Mouse (Mus musculus) stomach, postnatal 0 days (tissue): ENCODE measurements around the gene Sspn. TPM values are rescaled to one million over a fixed set of nuclear protein-coding genes. Genes with fewer than 3 reads are reported as not detected.
A peak's percentile ranks its signal among the peaks of the same experiment; 100 is the strongest.

Experiments used
- ATAC-seq: fragments of 200-750 bp; cut with Nextera tagmentation; 2 replicates; pipeline ENCODE4 v1.8.0; 2017; ENCODE audit not compliant: low FRiP score, low TSS enrichment
- DNase-seq: peaks from one replicate; pipeline ENCODE4 v3.0.0-alpha.2; 2016; ENCODE audit warnings: low spot score
- H3K27ac ChIP-seq: fragments of 300-500 bp; sonication (generic); replicated peaks from 2 replicates; pipeline ENCODE4 v1.5.1; 2014; ENCODE audit warnings: mild to moderate bottlenecking, control low read depth
- H3K27me3 ChIP-seq: fragments of 300-500 bp; sonication (generic); 2 replicates; pipeline ENCODE4 v1.6.1; 2014; ENCODE audit warnings: low read length; ENCODE audit not compliant: control insufficient read depth, insufficient read depth
- H3K36me3 ChIP-seq: fragments of 300-500 bp; sonication (generic); 2 replicates; pipeline ENCODE4 v1.6.1; 2014; ENCODE audit warnings: low read length, mixed read lengths; ENCODE audit not compliant: control insufficient read depth, insufficient read depth
- H3K4me1 ChIP-seq: fragments of 300-500 bp; sonication (generic); replicated peaks from 2 replicates; pipeline ENCODE4 v1.6.1; 2014; ENCODE audit warnings: antibody characterized with exemption; ENCODE audit not compliant: control insufficient read depth, insufficient read depth
- H3K4me2 ChIP-seq: fragments of 300-500 bp; sonication (generic); replicated peaks from 2 replicates; pipeline ENCODE4 v1.6.1; 2014; ENCODE audit warnings: low read depth, mild to moderate bottlenecking, control low read depth, moderate library complexity
- H3K4me3 ChIP-seq: fragments of 300-500 bp; sonication (generic); 2 replicates; pipeline ENCODE4 v1.5.1; 2014; ENCODE audit warnings: low read depth, low read length, control low read depth
- H3K9ac ChIP-seq: fragments of 300-500 bp; sonication (generic); 2 replicates; pipeline ENCODE4 v1.6.1; 2014; ENCODE audit warnings: mild to moderate bottlenecking, low read length, control low read depth, mixed read lengths
- H3K9me3 ChIP-seq: fragments of 300-500 bp; sonication (generic); 2 replicates; pipeline ENCODE4 v1.6.1; 2016; ENCODE audit warnings: low read length; ENCODE audit not compliant: control insufficient read depth
- CTCF ChIP-seq: IDR thresholded peaks from 2 replicates; pipeline ENCODE4 v1.5.1; 2016; ENCODE audit warnings: antibody characterized with exemption, low read depth, mild to moderate bottlenecking, moderate library complexity
- EP300 ChIP-seq: optimal IDR thresholded peaks from 2 replicates; pipeline ENCODE3; 2016; ENCODE audit warnings: antibody characterized with exemption
- WGBS: fragments of 180-500 bp; shearing (Covaris S2); extraction: QIAGEN DNeasy Blood & Tissue Kit; methylation state at CpG from one replicate; pipeline ENCODE4 v1.1.7; 2014; 5-methylcytosine and 5-hydroxymethylcytosine counted together
- polyA plus RNA-seq: library from polyadenylated mRNA; unstranded; fragments of >200 nt; fragmentation: Nextera tagmentation; extraction: Ambion mirVana; gene quantifications from 2 replicates; pipeline ENCODE4 v1.2.1, GENCODE M21; 2015

Sspn gene
- polyA plus RNA-seq, 1 experiment from 2014 or later = 8.0 TPM

DNA sequence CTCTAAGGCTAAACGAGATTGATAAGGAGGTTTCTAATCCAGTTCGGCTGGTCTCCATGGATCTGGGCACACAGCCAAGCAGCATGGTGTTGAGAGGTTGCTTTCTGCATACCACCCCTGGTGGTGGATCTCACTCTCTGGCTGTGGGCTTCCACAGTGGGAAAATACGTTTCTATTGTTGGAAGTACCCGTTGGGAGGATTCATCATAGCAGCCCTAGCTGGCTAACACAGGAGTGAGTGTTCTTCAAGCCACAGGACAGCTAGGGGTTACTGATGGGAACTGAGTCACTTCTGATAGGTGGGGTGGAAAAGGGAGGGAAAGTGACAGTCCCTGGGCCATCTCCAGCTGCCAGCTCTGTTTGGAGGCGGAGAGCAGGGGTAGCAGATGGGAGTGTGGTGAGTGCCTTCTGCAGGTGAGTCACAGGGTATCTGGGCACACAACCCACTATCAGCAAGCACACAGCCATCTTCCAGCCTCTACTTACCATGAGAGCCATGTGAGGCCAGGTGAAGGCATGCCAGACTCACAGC is 77.1 kb downstream of the Sspn start:
- Histone ChIP-seq H3K9me3 (no peaks in the 10 kb centered on the region), H3K27ac (no peak overlapping the region), H3K27me3 (no peaks in the 10 kb centered on the region), H3K4me2 (no peak overlapping the region), H3K4me1 (peaks cover 3% of the 10 kb centered on the region; the same call in 1 of the 2 replicates), H3K9ac (no peak overlapping the region), H3K36me3 (no peaks in the 10 kb centered on the region), H3K4me3 (no peak overlapping the region)
- peak; percentile 41 for DNase-seq
- WGBS = 22% methylated on average over 5 of the region's 5 CpGs
- TF ChIP-seq EP300 (no peak), CTCF (peak; percentile 47)
- peak; percentile 21; the same call in 1 of the 2 replicates for ATAC-seq

DNA sequence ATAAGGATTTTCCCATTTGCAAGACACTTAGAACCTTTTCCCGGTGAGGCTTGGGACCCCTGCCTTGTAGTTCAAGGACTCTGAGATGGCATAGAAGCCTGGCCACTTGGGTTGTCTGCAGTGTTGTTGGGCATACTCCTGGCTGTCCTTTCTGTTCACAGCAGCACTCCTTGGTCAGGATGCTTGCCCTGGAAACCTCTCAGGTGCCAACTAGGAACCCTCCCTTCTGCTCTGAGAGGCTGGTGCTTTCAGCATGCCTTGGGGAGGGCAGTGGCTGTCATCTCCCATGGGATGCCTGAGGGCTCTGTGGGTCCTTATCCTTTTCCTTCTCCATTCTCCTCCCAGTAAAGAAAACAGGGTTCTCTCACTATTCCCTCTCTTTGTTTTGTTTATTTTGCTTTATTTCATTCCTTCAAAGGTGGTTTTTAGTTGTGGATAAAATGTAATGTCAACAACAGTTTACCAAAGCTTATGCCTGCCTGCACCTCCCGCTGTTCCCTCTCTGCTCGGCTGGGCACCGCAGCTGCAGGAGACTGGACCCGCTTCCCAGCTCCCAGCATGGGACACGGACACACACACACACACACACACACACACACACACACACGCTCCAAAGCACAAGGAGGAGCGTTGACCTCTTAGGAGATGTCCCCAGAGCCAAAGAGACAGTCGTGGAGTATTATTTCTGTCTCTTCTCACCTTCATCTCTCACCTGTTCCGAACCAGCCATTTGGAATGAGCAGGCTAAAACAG is 77.9 kb downstream of the Sspn start:
- no peak for DNase-seq
- no peak overlapping the region for H3K4me3 ChIP-seq
- no peak overlapping the region for H3K9ac ChIP-seq
- 87% methylated on average over 10 of the region's 10 CpGs for WGBS
- H3K27me3 ChIP-seq = no peaks in the 10 kb centered on the region
- TF ChIP-seq EP300 (no peak), CTCF (no peak)
- no peak for ATAC-seq
- no peaks in the 10 kb centered on the region for H3K9me3 ChIP-seq
- no peak overlapping the region for H3K27ac ChIP-seq
- no peaks in the 10 kb centered on the region for H3K36me3 ChIP-seq
- H3K4me1 ChIP-seq = peaks cover 3% of the 10 kb centered on the region; the same call in 1 of the 2 replicates
- H3K4me2 ChIP-seq = no peak overlapping the region

DNA sequence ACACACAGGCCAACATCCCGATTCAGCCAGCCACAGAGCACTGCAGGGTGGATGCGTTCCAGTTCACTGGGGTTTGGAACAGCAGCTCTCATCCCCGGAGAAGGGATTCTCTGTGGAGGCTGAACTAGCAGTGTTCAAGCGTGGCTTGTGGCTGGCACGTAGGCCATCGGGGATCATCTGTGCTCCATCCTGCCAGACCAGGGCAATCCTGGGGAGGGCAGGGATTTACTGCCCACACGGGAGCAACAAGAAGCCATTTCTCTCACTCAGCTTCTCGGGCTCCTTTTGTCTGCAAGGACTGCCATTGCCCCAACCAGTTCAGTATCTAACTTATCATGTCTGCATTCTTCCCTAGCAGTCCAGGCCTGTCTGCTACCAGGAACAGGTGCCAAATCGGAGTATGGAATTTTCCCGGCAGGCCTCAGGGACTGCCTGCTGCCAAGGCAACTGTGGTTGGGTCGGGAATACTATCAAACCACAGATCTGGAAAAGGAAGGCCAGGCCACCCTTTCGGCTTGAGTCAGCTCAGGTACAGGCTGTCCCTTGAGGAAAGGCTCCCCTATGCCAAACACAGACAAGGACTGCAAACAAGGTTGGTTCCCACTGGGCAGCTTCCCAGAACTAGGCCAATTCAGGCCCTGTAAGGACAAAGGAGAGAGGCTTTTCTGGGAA is 78.8 kb downstream of the Sspn start:
- DNase-seq = no peak
- Histone ChIP-seq H3K9me3 (no peaks in the 10 kb centered on the region), H3K4me3 (no peak overlapping the region), H3K9ac (no peak overlapping the region), H3K27ac (no peak overlapping the region), H3K4me1 (peaks cover 3% of the 10 kb centered on the region; the same call in 1 of the 2 replicates), H3K27me3 (no peaks in the 10 kb centered on the region), H3K36me3 (no peaks in the 10 kb centered on the region), H3K4me2 (no peak overlapping the region)
- WGBS = 59% methylated on average over 12 of the region's 12 CpGs
- ATAC-seq = peak; percentile 13; the same call in 1 of the 2 replicates
- no peak for TF ChIP-seq EP300
- no peak for TF ChIP-seq CTCF

DNA sequence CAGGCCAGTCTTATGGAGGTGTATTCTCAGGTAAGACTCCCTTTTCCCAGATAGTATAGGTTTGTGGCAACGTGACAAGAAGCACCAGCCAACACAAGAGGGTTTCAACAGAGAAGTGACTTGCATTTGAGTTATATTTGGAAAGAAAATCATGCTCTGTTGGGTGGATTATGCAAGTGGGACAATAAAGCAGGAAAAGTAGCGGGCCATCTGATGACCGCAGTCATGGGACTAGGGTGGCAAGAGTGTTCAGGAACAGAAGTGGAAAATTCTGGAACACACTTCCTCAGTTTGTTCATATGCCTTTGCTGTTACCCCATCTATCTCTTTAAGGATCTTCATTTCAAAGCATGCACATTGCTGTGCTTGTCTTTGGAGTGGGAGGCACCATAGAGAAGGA is 82.9 kb downstream of the Sspn start:
- H3K36me3 ChIP-seq = no peaks in the 10 kb centered on the region
- 89% methylated on average over 3 of the region's 3 CpGs for WGBS
- no peaks in the 10 kb centered on the region for H3K27me3 ChIP-seq
- TF ChIP-seq EP300 = no peak
- TF ChIP-seq CTCF = no peak
- H3K4me1 ChIP-seq = no peaks in the 10 kb centered on the region; the same call in 1 of the 2 replicates
- no peak overlapping the region for H3K9ac ChIP-seq
- DNase-seq = no peak
- H3K27ac ChIP-seq = no peak overlapping the region
- H3K9me3 ChIP-seq = no peaks in the 10 kb centered on the region
- ATAC-seq = no peak
- H3K4me2 ChIP-seq = no peak overlapping the region
- H3K4me3 ChIP-seq = no peak overlapping the region

Other genes starting within 250 kb of the Sspn start
- 4.9 and 5.9 TPM in 2 replicates for gene Rassf8, start 184.9 kb upstream of the Sspn start, polyA plus RNA-seq
- 1.3 and 1.6 TPM in 2 replicates for gene Bhlhe41, start 66.1 kb upstream of the Sspn start, polyA plus RNA-seq